Mouse (Mus musculus) spleen, adult 2 months (tissue): ENCODE results near the gene Rgs3. TPM values are rescaled to one million over a fixed set of nuclear protein-coding genes. Genes with fewer than 3 reads are reported as not detected.

Experiments
- DNase-seq, 2 experiments: peaks; one replicate each; pipeline versions ENCODE4 v3.0.0 to v3.0.0-alpha.2; 2012 to 2021; ENCODE audit warnings: low spot score in 2 of 2, low read depth in 1 of 2
- H3K27ac ChIP-seq: fragments of 200-500 bp; 2 replicates; pipeline ENCODE4 v1.5.1; 2012; ENCODE audit warnings: low read length, inconsistent platforms; ENCODE audit not compliant: insufficient read depth
- H3K27me3 ChIP-seq: fragments of 200-500 bp; 2 replicates; pipeline ENCODE4 v1.6.1; 2012; ENCODE audit warnings: mild to moderate bottlenecking, moderate library complexity, low read length, inconsistent platforms; ENCODE audit not compliant: control insufficient read depth, insufficient read depth
- H3K36me3 ChIP-seq: fragments of 200-500 bp; 2 replicates; pipeline ENCODE4 v1.6.1; 2012; ENCODE audit warnings: mild to moderate bottlenecking, low read length, inconsistent platforms; ENCODE audit not compliant: control insufficient read depth, insufficient read depth
- H3K4me1 ChIP-seq: fragments of 200-500 bp; 2 replicates; pipeline ENCODE4 v1.6.1; 2011; ENCODE audit warnings: inconsistent platforms; ENCODE audit not compliant: control insufficient read depth, insufficient read depth, insufficient read length
- H3K4me3 ChIP-seq: fragments of 200-500 bp; 2 replicates; pipeline ENCODE4 v1.5.1; 2011; ENCODE audit warnings: mild to moderate bottlenecking, inconsistent platforms; ENCODE audit not compliant: insufficient read depth, insufficient read length; ENCODE audit errors: extremely low read depth
- CTCF ChIP-seq: fragments of 200-500 bp; IDR thresholded peaks from 2 replicates; pipeline ENCODE4 v1.5.1; 2011; ENCODE audit warnings: mild to moderate bottlenecking, inconsistent platforms; ENCODE audit not compliant: insufficient read depth, insufficient read length, insufficient replicate concordance; ENCODE audit errors: extremely low read depth
- POLR2A ChIP-seq: fragments of 200-500 bp; IDR thresholded peaks from 2 replicates; pipeline ENCODE4 v1.6.1; 2011; ENCODE audit warnings: low read depth, low read length, inconsistent platforms
- WGBS: fragments of 180-500 bp; shearing (Covaris S2); methylation state at CpG from one replicate; pipeline ENCODE4 v1.1.7; 2018; 5-methylcytosine and 5-hydroxymethylcytosine counted together
- polyA plus RNA-seq: library from polyadenylated mRNA; depleted of rRNA; stranded (reverse); fragments of >200 nt; gene quantifications from 2 replicates; pipeline ENCODE4 v1.2.3, GENCODE M21; 2012

Gene Rgs3
- polyA plus RNA-seq, 1 experiment, result 51.7 TPM

GRCm38 (mm10) chr4:62652921-62653757, 93.5 kb downstream of the Rgs3 start:
- no peak overlapping the region for H3K4me3 ChIP-seq
- peaks cover 14% of the 10 kb centered on the region; the same call in 1 of the 2 replicates for H3K4me1 ChIP-seq
- H3K27ac ChIP-seq, result no peak overlapping the region
- TF ChIP-seq POLR2A (no peak), CTCF (no peak)
- no peaks in the 10 kb centered on the region for H3K27me3 ChIP-seq
- H3K36me3 ChIP-seq, result peaks cover 7% of the 10 kb centered on the region
- no peak for DNase-seq
- 83% methylated on average over 12 of the region's 12 CpGs for WGBS

DNA sequence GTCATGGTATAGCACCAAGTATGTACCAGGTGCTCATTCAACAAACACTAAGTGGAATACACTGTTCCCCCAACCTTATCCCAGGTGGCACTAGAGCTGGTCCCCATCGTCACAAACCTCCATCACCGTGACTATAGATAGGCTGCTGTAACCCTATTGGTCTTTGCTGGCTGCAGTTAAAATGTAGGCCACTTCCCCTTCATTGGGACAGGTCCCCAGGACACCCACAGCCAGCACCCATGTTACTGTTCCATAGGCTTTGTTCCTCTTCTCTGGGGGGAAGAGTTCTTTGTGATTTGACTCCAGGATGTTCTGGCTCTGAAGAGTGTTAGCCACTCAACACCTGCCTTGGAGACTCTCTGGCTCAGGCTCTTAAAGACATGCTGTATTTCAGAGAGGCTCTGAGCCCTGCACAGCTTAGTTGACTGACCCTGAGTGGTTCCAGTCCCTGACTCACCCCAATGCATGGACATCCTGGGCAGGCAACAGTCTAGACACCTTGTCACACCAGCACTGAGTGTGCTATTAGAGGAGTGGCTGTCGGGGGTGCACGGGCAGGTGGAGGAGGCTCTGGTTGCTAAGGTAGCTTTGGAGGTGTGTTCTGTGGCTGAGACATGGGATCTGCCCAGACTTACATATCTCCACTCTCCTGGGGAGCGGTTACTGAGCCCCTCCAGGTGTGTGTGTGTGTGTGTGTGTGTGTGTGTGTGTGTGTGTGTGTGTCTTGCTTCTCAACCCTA, 94.4 kb downstream of the Rgs3 start:
- WGBS, result 80% methylated on average over 5 of the region's 5 CpGs
- H3K27ac ChIP-seq, result no peak overlapping the region
- no peaks in the 10 kb centered on the region for H3K27me3 ChIP-seq
- H3K36me3 ChIP-seq, result peaks cover 9% of the 10 kb centered on the region
- DNase-seq, result no peak
- no peak overlapping the region for H3K4me3 ChIP-seq
- H3K4me1 ChIP-seq, result peaks cover 14% of the 10 kb centered on the region; the same call in 1 of the 2 replicates
- TF ChIP-seq CTCF, result no peak
- no peak for TF ChIP-seq POLR2A

- peaks cover 6% of the 10 kb centered on the region; the same call in 1 of the 2 replicates for H3K36me3 ChIP-seq
- 83% methylated on average over 15 of the region's 15 CpGs for WGBS
- H3K4me1 ChIP-seq, result peaks cover 36% of the 10 kb centered on the region
- no peaks in the 10 kb centered on the region for H3K27me3 ChIP-seq
- H3K27ac ChIP-seq, result no peak overlapping the region
- DNase-seq, result no peak
- no peak for TF ChIP-seq CTCF
- no peak for TF ChIP-seq POLR2A
- H3K4me3 ChIP-seq, result no peak overlapping the region
Observed at GRCm38 (mm10) chr4:62659264-62659663, 99.6 kb downstream of the Rgs3 start.

DNA sequence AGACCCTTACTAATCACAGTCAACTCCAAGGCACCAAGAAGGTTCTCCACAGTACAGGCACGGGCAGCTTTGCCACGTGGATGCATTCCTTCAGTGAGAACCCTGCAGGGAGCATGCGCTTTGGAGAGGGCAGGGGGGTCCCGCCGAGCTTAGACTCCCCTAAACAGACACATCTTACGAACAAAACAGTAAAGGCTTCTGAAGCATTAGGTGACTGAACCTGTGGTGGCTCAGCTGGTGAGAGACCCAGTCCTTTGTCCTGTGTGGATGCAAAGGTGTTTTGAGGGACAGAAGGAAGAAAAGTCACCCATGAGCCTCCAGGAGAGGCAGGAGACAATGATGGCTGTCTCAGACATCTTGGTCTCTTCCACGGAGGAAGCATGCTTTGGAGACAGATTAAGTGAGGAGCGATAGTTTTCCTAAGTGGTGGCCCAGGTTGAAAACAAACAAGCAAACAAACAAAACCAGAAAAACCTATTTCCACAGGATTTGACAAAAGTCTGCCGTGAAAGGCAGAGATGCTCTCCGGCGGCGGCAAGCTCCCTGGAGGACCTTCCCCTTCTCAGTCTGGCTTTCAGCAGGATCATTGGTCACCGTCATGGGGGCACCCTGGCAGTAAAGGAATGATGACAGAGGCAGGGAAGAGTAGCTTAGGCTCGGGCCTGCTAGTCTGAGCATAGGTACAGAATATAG, 100.4 kb downstream of the Rgs3 start:
- Histone ChIP-seq H3K27me3 (no peaks in the 10 kb centered on the region), H3K4me1 (peaks cover 36% of the 10 kb centered on the region), H3K27ac (peak overlapping the region; percentile 77; the same call in 1 of the 2 replicates), H3K36me3 (peaks cover 4% of the 10 kb centered on the region; the same call in 1 of the 2 replicates), H3K4me3 (no peak overlapping the region)
- DNase-seq, result no peak
- TF ChIP-seq POLR2A (no peak), CTCF (no peak)
- 90% methylated on average over 14 of the region's 14 CpGs for WGBS

- H3K27me3 ChIP-seq, result no peaks in the 10 kb centered on the region
- 53% methylated on average over 3 of the region's 3 CpGs for WGBS
- H3K36me3 ChIP-seq, result 0 out of 2 replicates have a peak, but pooled peaks cover 4% of the 10 kb centered on the region
- no peak overlapping the region for H3K4me3 ChIP-seq
- peaks cover 36% of the 10 kb centered on the region for H3K4me1 ChIP-seq
- TF ChIP-seq POLR2A (no peak), CTCF (no peak)
- peak overlapping the region; percentile 77 for H3K27ac ChIP-seq
- DNase-seq, result no peak
Observed at GRCm38 (mm10) chr4:62660554-62660864, 100.9 kb downstream of the Rgs3 start.

DNA sequence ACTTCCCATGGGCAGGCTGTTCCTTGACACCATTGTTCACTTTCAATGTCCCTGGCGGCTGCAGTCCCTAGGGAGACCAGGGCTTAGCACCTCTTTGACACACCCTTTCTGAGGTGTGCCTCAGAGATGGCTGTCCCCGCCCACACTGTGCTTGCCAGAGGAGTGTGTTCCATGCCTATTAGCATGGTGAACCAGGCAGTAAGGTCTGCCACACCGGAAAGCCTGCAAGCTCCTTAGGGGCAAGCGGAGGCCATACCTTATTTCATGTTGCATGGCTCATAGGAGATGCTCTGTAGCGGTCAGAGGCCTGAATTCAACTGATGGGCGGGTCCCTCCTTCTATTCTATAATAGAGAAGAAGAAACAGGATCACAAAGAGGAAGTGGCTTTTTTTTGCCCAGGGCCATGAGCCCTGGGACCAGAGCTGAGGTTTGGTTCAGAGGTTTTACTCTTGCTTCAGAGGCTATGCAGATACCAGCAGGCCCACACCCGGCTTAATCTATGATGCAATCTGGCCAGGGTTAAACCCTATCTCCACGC, 101.7 kb downstream of the Rgs3 start:
- Histone ChIP-seq H3K4me1 (peaks cover 38% of the 10 kb centered on the region), H3K27ac (peak overlapping the region; percentile 86), H3K27me3 (no peaks in the 10 kb centered on the region), H3K36me3 (0 out of 2 replicates have a peak, but pooled peaks cover 4% of the 10 kb centered on the region), H3K4me3 (no peak overlapping the region)
- 8% methylated on average over 8 of the region's 8 CpGs for WGBS
- DNase-seq, result peak; percentile 61 to 68
- no peak for TF ChIP-seq POLR2A
- no peak for TF ChIP-seq CTCF
